Mouse (Mus musculus) megakaryocyte, embryonic 14.5 days (primary cell): ENCODE measurements around the gene Fgfbp3. TPM values are rescaled to one million over a fixed set of nuclear protein-coding genes. Genes with fewer than 3 reads are reported as not detected.

Source experiments
- H3K27me3 ChIP-seq: replicated peaks from 2 replicates; pipeline ENCODE3; 2012; ENCODE audit warnings: inconsistent platforms
- H3K36me3 ChIP-seq: replicated peaks from 2 replicates; pipeline ENCODE3; 2012; ENCODE audit warnings: low read length, inconsistent platforms, mixed read lengths
- H3K4me1 ChIP-seq: 2 replicates; pipeline ENCODE4 v1.6.1; 2012; ENCODE audit warnings: inconsistent platforms
- H3K4me3 ChIP-seq: replicated peaks from 2 replicates; pipeline ENCODE3; 2012; ENCODE audit warnings: moderate library complexity, mild to moderate bottlenecking, inconsistent platforms
- H3K9me3 ChIP-seq: 2 replicates; pipeline ENCODE4 v1.6.1; 2012; ENCODE audit warnings: inconsistent platforms
- FLI1 ChIP-seq: IDR thresholded peaks from 2 replicates; pipeline ENCODE4 v1.6.1; 2012; ENCODE audit warnings: low read length, inconsistent platforms, mixed read lengths
- GATA1 ChIP-seq: IDR thresholded peaks from 3 replicates; pipeline ENCODE4 v1.6.1; 2012; ENCODE audit warnings: mixed read lengths, low read length, inconsistent platforms, borderline replicate concordance
- polyA plus RNA-seq: library from polyadenylated mRNA; stranded (reverse); fragments of >175 nt; gene quantifications from 2 replicates; pipeline ENCODE4 v1.2.3, GENCODE M21; 2012; ENCODE audit warnings: low replicate concordance; ENCODE audit not compliant: insufficient read depth

Fgfbp3 gene
- polyA plus RNA-seq, 1 experiment = 3.0 TPM

- Histone ChIP-seq H3K4me3 (no peak overlapping the region), H3K27me3 (peaks cover 29% of the 10 kb centered on the region), H3K9me3 (0 out of 2 replicates have a peak, but pooled peaks cover 3% of the 10 kb centered on the region), H3K4me1 (peaks cover 12% of the 10 kb centered on the region), H3K36me3 (no peaks in the 10 kb centered on the region)
- TF ChIP-seq FLI1 = no peak
These were observed 6.4 kb downstream of the Fgfbp3 start for GRCm38 (mm10) chr19:36913064-36913463.

- Histone ChIP-seq H3K9me3 (0 out of 2 replicates have a peak, but pooled peaks cover 3% of the 10 kb centered on the region), H3K27me3 (peaks cover 26% of the 10 kb centered on the region), H3K4me3 (peak overlapping the region; percentile 42), H3K4me1 (peaks cover 5% of the 10 kb centered on the region; the same call in 1 of the 2 replicates), H3K36me3 (no peaks in the 10 kb centered on the region)
- TF ChIP-seq FLI1 (no peak), GATA1 (no peak)
These were observed 8.9 kb downstream of the Fgfbp3 start for GRCm38 (mm10) chr19:36910424-36911045.

DNA sequence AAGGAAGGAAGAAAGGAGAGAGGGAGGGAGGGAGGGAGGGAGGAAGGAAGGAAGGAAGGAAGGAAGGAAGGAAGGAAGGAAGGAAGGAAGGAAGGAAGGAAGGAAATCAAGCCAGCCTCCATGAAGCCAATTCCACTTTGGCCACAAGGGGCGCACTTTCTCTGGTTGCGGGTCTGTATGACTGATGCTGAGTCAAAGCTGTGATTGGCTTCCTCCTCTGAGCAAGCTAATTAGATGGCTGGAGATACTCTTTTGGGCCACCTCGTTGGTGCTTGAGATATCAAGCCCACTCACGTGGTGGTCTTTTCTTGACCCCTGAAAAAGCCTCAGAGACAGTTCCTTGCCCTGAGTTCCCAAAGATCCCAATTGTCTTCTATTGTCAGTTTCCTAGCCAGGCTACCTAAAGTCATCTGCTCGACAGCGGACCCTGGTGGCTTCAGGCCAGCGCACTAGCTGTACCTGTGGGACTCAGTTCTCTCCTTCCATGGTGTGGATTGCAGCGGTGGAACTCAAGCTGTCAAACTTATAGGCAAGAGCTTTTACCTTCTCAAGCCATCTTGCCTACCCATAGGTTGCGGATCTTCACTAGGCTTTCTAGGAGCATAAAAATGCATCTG lies 9.6 kb downstream of the Fgfbp3 start:
- H3K9me3 ChIP-seq = 0 out of 2 replicates have a peak, but pooled peaks cover 3% of the 10 kb centered on the region
- H3K27me3 ChIP-seq = peaks cover 26% of the 10 kb centered on the region
- no peak for TF ChIP-seq FLI1
- TF ChIP-seq GATA1 = no peak
- peaks cover 4% of the 10 kb centered on the region; the same call in 1 of the 2 replicates for H3K4me1 ChIP-seq
- H3K36me3 ChIP-seq = no peaks in the 10 kb centered on the region
- H3K4me3 ChIP-seq = no peak overlapping the region

GRCm38 (mm10) chr19:36909150-36909549 lies 10.3 kb downstream of the Fgfbp3 start:
- H3K4me3 ChIP-seq = no peak overlapping the region
- no peaks in the 10 kb centered on the region for H3K36me3 ChIP-seq
- TF ChIP-seq FLI1 = no peak
- no peak for TF ChIP-seq GATA1
- H3K9me3 ChIP-seq = 0 out of 2 replicates have a peak, but pooled peaks cover 3% of the 10 kb centered on the region
- H3K27me3 ChIP-seq = peaks cover 29% of the 10 kb centered on the region
- H3K4me1 ChIP-seq = peaks cover 11% of the 10 kb centered on the region

GRCm38 (mm10) chr19:36904211-36905007 lies 15.0 kb downstream of the Fgfbp3 start:
- no peak for TF ChIP-seq GATA1
- TF ChIP-seq FLI1 = no peak
- Histone ChIP-seq H3K9me3 (no peaks in the 10 kb centered on the region), H3K27me3 (peaks cover 21% of the 10 kb centered on the region), H3K4me3 (peak overlapping the region; percentile 90), H3K4me1 (peaks cover 15% of the 10 kb centered on the region), H3K36me3 (no peaks in the 10 kb centered on the region)

DNA sequence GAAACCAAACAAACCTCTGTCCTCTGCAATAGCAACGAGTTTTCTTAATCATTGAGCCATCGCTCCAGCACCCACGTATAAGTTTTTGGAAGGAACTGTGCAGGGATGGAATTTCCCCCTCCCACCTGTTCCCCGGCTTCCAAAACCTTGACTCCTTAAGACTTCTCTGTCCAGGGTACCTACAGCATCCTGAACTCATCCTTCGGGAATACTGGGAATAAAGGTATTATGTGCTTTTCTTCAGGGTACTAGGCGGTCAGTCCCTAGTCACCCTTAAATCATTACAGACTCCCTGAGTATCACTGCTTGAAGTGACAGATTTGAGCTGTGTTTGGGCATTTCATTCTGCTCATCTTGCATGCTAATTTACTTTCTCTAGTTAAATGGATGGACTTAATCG lies 16.0 kb downstream of the Fgfbp3 start:
- no peaks in the 10 kb centered on the region for H3K36me3 ChIP-seq
- peaks cover 21% of the 10 kb centered on the region for H3K27me3 ChIP-seq
- no peaks in the 10 kb centered on the region for H3K9me3 ChIP-seq

DNA sequence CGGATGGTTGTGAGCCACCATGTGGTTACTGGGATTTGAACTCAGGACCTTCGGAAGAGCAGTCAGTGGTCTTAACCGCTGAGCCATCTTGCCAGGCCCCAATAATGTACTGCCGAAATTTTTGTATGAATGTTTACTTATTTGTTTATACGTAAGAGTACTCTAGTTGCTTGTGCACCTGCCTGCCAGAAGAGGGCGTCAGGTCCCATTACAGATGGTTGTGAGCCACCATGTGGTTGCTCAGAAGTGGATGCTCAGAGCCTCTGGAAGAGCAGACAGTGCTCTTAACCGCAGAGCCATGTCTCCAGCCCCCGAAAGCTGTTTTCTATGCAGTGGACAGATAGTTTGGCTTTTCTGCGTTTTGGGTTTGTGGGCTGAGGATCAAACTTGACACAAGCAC lies 21.6 kb downstream of the Fgfbp3 start:
- Histone ChIP-seq H3K4me1 (peaks cover 10% of the 10 kb centered on the region), H3K36me3 (peaks cover 29% of the 10 kb centered on the region), H3K4me3 (no peak overlapping the region), H3K9me3 (peaks cover 4% of the 10 kb centered on the region; the same call in 1 of the 2 replicates), H3K27me3 (peaks cover 4% of the 10 kb centered on the region)
- TF ChIP-seq FLI1 (no peak), GATA1 (no peak)

More for the DNA sequence above, 16.0 kb downstream of the Fgfbp3 start:
- Histone ChIP-seq H3K4me1 (peaks cover 15% of the 10 kb centered on the region), H3K4me3 (no peak overlapping the region)
- TF ChIP-seq GATA1 (no peak), FLI1 (no peak)

- H3K36me3 ChIP-seq = peaks cover 37% of the 10 kb centered on the region
- H3K4me3 ChIP-seq = no peak overlapping the region
- H3K9me3 ChIP-seq = peaks cover 4% of the 10 kb centered on the region; the same call in 1 of the 2 replicates
- peaks cover 10% of the 10 kb centered on the region for H3K4me1 ChIP-seq
- H3K27me3 ChIP-seq = no peaks in the 10 kb centered on the region
- TF ChIP-seq FLI1 (no peak), GATA1 (no peak)
These were observed 22.4 kb downstream of the Fgfbp3 start for GRCm38 (mm10) chr19:36896791-36897569.

DNA sequence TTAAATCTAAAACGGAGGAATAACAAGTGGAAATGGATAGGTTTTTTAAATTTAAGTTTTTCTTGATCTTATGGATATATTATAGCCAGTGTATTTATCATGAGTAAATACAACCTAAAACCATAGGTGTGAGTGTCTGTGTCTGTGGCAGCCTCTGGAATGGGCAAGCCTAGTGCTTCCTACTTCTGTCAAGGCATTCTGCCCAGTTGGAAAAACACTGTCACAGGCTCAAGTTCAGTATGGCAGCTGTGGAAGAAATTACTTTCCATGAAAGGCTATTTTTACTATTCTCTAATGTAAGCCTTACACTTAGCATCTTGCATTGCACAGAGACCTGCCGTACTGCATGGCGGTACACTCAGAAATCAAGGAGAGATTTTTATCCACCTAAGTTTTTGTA lies 27.7 kb downstream of the Fgfbp3 start:
- Histone ChIP-seq H3K27me3 (no peaks in the 10 kb centered on the region), H3K4me3 (no peak overlapping the region), H3K4me1 (peaks cover 5% of the 10 kb centered on the region), H3K9me3 (peaks cover 4% of the 10 kb centered on the region; the same call in 1 of the 2 replicates), H3K36me3 (peaks cover 85% of the 10 kb centered on the region)
- TF ChIP-seq FLI1 = no peak
